Mouse (Mus musculus) adrenal gland, postnatal 14 days (tissue): Measurements from ENCODE around the gene B130006D01Rik. TPM values are rescaled to one million over a fixed set of nuclear protein-coding genes. Genes with fewer than 3 reads are reported as not detected.
"Not testable (repeated sequence)": the region's sequence is repeated elsewhere in the genome, so short reads cannot be mapped to it uniquely, and the experiment has no call there.

Experiments used
- DNase-seq: peaks from one replicate; pipeline ENCODE4 v3.0.0; 2021; ENCODE audit warnings: mixed read lengths
- total RNA-seq: library from RNA; stranded (reverse); gene quantifications from 2 replicates; pipeline ENCODE4 v1.2.3, GENCODE M21; 2021

B130006D01Rik gene
- total RNA-seq, 1 experiment from 2014 or later, result 0.82 TPM

- peak; percentile 75 for DNase-seq
Observed at GRCm38 (mm10) chr11:95713225-95713810, 10.1 kb upstream of the B130006D01Rik start.

- DNase-seq, result peak; percentile 29
Observed at GRCm38 (mm10) chr11:95713811-95714241, 9.6 kb upstream of the B130006D01Rik start.

DNA sequence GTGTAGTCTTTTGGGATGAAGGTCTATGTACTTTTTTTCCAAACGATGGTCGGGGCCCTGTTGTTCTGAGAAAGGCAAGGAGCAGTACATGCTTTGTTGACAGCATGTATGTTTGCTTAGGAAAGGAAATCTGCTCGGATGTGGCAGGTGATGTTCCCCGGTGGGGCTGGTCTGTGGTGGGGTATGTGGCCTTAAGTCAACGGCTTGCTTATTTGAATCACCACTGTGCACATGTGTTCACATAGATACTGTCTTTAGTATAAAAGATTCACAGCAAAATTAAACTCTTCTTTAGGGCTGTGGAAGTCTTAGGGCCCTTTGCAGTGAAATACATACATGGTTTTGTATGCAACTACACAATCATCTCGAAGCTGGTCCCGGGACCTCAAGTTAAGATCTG is 9.0 kb upstream of the B130006D01Rik start:
- DNase-seq, result no peak

DNA sequence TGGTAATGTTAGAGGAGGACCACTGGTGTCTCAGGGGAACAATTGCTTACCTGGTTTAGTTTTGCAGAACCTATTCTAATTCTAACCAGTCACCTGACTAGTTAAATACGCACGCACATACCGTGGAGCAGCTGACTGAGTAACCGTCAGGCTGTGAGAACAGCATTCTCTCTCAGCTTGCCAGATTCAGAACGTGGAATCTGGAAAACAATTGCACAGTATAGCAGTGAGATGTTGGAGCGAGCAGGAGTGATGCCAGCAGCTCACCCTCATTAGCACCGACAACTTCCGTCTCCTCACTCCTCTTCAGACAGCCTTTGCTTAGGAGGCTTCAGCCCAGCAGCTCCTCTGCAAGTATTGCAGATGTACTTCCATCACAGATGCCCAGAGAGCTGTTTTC is 7.3 kb upstream of the B130006D01Rik start:
- no peak for DNase-seq

GRCm38 (mm10) chr11:95719356-95719755 is 4.0 kb upstream of the B130006D01Rik start:
- DNase-seq, result no peak

DNA sequence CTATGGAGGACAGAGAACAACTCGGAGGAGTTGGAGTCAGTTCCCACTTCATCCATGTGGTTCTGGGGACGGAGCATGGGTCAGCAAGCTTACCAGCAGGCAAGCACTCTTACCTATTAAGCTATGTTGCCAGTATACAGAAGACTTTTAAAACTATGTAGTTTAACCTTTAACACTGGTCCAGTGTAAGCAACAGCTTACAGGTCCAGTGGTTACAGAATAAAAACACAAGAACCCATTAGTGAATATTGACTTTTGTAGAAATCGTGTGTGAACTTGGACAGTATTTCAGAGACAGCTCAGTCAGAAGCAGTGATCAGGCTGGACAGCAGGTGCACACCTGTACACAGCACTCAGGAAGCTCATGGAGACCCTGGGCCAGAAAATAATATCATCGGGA is 1.1 kb downstream of the B130006D01Rik start:
- DNase-seq, result no peak

DNA sequence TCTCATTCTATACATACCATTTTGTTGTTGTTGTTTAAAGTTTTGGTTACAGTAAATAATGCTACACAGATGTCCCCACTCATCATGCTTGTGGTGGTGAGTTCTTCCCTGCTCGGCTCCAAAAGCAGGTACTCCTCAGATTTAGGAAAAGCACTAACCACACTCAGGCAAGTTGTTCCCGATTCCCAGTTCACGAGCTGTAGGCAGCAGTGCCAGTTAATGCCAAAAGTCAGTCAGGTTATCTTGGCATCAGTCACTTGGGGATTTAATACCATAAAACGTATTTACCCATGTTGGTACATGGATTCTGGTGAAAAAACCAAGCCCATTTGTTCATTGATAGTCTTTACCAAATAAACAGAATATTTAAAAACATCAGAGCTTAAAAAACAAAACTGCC is 2.8 kb downstream of the B130006D01Rik start:
- DNase-seq, result no peak

DNA sequence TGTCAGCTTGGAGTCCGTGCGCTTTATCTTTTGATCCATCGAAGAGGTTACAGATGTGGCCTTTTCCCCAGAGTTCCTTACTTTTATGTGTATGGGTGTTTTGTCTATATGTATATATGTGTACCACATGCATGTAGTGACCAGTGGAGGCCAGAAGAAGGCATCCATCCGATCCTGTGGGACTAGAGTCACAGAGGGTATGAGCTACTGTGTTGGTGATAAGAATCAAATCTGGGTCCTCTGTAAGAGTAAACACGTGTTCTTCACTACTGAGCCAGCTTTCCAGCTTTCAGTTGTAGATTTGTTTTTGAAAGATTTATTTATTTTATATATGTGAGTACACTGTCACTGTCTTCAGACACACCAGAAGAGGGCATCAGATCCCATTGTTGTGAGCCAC is 4.6 kb downstream of the B130006D01Rik start:
- no peak for DNase-seq

DNA sequence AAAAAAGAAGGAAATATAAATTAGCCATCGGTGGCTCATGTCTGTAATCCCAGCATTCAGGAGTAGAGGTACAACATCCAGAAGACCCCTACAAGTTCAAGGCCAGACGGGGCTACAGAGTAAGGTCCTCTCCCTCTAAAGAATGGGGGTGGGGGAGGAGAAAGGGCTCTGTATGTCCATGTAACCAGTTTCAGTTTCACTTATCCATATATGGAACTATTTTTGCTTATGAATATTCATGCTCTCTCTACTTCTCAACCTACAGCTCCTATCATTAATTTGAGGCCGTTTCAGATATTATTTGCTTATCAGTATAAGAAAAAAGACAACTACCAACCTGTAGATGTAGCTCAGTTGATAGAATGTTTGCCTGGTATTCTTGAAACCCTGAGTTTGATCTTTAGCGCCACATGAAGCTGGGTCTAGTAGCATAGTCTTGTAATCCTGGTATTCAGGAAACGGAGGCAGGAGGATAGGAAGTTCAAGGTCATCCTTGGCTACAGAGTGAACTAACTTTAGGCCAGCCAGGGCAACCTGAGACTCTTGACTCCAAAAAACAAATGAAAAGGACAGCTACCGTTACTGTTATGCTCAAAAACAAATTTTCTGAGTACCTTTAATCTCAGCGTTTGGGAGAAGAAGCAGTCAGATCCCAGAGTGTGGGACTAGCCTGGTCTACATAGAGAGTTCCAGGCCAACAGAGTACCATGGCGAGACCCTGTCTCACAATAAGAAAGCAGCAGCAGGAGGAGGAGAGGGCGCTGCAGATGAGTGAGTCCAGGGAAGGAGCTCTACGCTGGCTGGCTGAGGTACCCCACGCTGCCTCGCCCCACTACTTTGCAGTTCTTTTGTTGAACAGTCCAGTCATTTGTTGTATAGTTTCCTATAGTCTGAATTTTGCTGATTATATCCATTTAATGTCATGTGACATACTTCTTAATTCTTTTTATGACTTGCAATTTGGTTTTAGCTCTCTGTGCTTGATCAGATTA is 5.8 kb downstream of the B130006D01Rik start:
- no peak for DNase-seq

DNA sequence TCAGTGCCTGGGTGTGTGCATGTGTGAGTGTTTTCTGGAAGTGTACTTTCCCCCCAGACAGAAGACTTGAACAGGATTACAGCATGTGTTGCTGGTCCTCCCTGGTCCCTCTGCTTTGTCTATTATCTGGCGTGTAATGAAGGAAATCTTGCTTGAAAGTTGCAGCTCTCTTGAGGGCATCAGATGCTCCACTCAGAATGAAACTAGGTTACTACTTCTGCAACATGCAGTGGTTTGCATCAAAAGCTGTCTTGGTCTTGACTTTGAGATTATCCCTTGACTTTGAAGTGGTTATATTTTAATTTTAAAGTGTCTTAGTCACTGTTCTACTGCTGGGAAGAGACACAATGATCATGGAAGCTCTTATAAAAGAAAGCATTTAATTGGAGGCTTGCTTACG is 11.1 kb downstream of the B130006D01Rik start:
- no peak for DNase-seq

GRCm38 (mm10) chr11:95737811-95738210 is 14.4 kb downstream of the B130006D01Rik start:
- peak; percentile 63 for DNase-seq

DNA sequence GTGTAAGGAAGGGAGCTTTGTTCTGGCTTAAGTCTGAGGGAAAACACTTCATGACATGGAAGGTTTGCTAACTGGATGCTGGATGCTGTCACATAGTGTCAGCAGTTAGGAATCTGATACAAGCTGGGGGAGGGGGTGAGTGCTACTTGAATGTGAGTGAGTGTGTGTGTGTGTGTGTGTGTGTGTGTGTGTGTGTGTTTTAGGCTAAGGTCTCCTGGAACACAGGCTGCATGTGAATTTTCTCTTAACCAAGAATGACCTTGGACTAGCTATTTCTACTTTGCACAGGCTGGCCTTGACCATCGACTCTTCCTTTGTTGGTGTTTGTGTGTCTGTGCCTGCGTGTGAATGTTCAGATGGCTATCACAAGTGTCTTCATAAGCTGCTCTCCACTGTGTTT is 21.1 kb downstream of the B130006D01Rik start:
- peak; percentile 49 for DNase-seq

DNA sequence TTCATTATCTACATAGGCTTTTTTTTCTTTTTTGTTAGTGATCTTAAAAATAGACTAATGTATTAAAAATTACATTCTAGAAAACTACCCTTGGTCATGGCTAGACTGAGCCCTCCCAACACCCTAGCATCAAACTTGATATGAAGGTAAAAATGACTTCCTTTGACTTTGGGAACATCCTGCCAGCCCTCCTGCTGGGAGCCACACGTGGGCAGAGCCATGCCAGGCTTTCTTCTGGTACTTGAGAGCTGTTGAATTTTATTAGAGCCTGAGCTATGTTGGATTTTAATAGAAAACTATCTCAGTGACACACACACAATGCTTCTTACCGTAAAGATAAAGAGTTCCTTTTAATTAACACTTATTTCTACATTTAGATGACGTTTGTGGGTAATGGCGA is 23.4 kb downstream of the B130006D01Rik start:
- no peak for DNase-seq

- DNase-seq, result no peak
Observed at GRCm38 (mm10) chr11:95748331-95748730, 24.9 kb downstream of the B130006D01Rik start.

DNA sequence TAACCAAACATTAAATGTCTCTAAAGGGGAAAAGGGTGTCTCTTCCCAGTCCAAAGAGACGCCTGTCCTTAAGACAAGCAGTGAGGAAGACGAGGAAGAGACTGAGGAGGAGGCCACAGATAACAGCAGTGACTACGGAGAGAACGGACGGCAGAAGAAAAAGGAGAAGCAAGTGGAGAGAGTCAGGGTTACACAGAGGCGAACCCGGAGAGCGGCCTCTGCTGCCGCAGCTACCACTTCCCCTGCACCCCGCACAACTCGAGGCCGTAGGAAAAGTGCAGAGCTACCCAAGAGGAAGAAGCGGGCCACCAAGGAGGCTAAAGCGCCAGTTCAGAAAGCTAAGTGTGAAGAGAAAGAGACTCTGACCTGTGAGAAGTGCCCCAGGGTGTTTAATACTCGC is 26.2 kb downstream of the B130006D01Rik start:
- DNase-seq, result no peak

DNA sequence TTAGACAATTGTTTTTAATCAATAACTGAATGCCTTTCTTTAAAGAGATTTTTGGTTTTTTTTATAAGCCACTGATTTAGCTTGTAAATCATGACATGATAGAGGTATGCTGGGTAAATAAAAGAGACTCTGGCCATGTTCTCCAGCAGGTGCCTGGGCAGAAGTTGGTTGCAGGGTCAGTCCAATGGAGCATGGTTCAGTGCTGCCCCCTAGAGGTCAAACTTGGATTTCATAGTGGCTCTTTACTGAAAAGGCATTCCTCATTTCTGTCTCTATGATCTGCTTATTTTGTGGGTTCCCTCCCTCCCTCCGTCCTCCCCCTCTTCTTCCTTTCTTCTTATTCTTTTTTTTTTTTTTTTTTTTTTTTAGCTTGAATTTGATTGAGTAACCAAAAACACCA is 27.6 kb downstream of the B130006D01Rik start:
- peak; percentile 89 for DNase-seq

DNA sequence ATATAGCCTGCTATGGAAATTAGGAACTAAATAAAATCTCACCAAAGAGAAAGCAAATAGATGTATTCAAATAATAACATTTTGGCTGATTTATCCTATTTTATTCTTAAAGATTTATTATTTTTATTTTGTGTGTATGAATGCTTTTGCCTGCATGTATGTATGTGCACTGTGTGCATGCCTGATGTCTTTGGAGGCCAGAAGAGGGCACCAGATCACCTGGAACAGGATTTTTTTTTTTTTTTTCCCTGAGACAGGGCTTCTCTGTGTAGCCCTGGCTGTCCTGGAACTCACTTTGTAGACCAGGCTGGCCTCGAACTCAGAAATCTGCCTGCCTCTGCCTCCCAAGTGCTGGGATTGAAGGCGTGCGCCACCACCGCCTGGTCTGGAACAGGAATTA is 31.8 kb downstream of the B130006D01Rik start:
- not testable (repeated sequence) for DNase-seq

DNA sequence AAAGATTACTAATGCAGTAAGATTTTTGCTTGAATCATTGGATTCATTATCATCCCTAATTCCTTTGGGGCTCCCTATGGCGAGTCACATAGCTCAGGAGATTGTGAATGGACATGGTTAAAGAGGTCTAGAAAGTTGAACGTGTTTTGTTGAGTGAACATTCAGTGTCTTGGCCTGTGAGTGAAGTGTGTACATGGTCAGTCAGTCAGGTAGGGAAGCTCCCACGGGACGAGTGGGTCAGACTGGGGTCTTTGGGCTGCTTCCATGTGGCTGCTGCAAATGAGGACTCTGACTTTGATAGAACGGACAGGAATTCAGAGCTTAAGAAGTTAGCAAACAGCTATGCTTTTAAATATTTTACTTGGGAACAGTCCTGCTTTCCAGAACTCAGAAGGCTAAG is 37.1 kb downstream of the B130006D01Rik start:
- no peak for DNase-seq

GRCm38 (mm10) chr11:95762996-95763395 is 39.6 kb downstream of the B130006D01Rik start:
- DNase-seq, result no peak

GRCm38 (mm10) chr11:95764806-95765205 is 41.4 kb downstream of the B130006D01Rik start:
- no peak for DNase-seq

DNA sequence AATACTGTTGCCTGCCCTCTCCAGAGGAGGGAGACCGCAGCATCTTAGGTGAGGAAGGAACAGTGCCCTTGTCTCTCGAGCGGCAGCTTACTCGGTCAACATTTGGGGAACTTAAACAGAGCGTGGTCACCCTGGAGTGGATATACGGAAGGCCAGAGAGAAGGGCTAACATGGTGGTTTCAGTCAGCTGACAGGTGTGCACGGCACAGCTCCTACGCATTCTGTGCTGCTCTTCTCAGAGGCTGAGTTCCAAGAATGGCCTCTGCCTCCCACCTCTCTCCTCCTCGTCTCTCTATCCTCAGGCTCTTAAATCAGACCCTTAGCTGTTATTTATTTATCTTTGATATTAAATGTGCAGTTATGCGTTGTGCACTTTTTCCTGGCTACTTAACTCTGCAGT is 41.9 kb downstream of the B130006D01Rik start:
- no peak for DNase-seq

- DNase-seq, result no peak
Observed at GRCm38 (mm10) chr11:95768244-95768643, 44.9 kb downstream of the B130006D01Rik start.

GRCm38 (mm10) chr11:95769208-95769607 is 45.8 kb downstream of the B130006D01Rik start:
- no peak for DNase-seq
